Mouse (Mus musculus): ENCODE results near the gene Mzt1. TPM values are rescaled to one million over a fixed set of nuclear protein-coding genes. Genes with fewer than 3 reads are reported as not detected.
"Not testable (repeated sequence)": the region's sequence is repeated elsewhere in the genome, so short reads cannot be mapped to it uniquely, and the experiment has no call there.

The Mzt1 gene
- polyA plus RNA-seq, 1 experiment from 2014 or later = 66.6 TPM

- H3K4me2 ChIP-seq (ENCODE audit: low read depth, low read length) = peak overlapping the region; percentile 56
- H3K27me3 ChIP-seq (ENCODE audit: control insufficient read depth, insufficient read depth, low read length) = no peaks in the 10 kb centered on the region
- ATAC-seq (ENCODE audit: insufficient read depth, low FRiP score) = no peak
- H3K9ac ChIP-seq (ENCODE audit: low read length) = peak overlapping the region; percentile 93
- H3K9me3 ChIP-seq (replicated peaks; ENCODE audit: control insufficient read depth, low read length) = no peaks in the 10 kb centered on the region
- H3K27ac ChIP-seq (ENCODE audit: low read length) = no peak overlapping the region
- WGBS = 7% methylated on average over 5 of the region's 5 CpGs
- peak overlapping the region; percentile 99 for H3K4me3 ChIP-seq (replicated peaks; ENCODE audit: low read length)
- no peaks in the 10 kb centered on the region for H3K36me3 ChIP-seq (ENCODE audit: control insufficient read depth, insufficient read depth, low read length)
- H3K4me1 ChIP-seq (ENCODE audit: control insufficient read depth, insufficient read depth, low read length) = peaks cover 25% of the 10 kb centered on the region
These were observed 1.2 kb downstream of the Mzt1 start for GRCm38 (mm10) chr14:99044718-99045117.

- Histone ChIP-seq H3K9ac (ENCODE audit: low read length) (peak overlapping the region; percentile 39; the same call in 1 of the 2 replicates), H3K4me1 (ENCODE audit: control insufficient read depth, insufficient read depth, low read length) (peaks cover 25% of the 10 kb centered on the region), H3K27ac (ENCODE audit: low read length) (no peak overlapping the region), H3K4me2 (ENCODE audit: low read depth, low read length) (peak overlapping the region; percentile 56), H3K9me3 (replicated peaks; ENCODE audit: control insufficient read depth, low read length) (no peaks in the 10 kb centered on the region), H3K36me3 (ENCODE audit: control insufficient read depth, insufficient read depth, low read length) (peaks cover 1% of the 10 kb centered on the region; the same call in 1 of the 2 replicates), H3K4me3 (replicated peaks; ENCODE audit: low read length) (peak overlapping the region; percentile 99), H3K27me3 (ENCODE audit: control insufficient read depth, insufficient read depth, low read length) (no peaks in the 10 kb centered on the region)
- WGBS = 39% methylated on average over 10 of the region's 10 CpGs
- ATAC-seq (ENCODE audit: insufficient read depth, low FRiP score) = no peak
These were observed 1.8 kb downstream of the Mzt1 start for GRCm38 (mm10) chr14:99044096-99044495.

- Histone ChIP-seq H3K9ac (ENCODE audit: low read length) (no peak overlapping the region), H3K4me1 (ENCODE audit: control insufficient read depth, insufficient read depth, low read length) (peaks cover 20% of the 10 kb centered on the region), H3K4me2 (ENCODE audit: low read depth, low read length) (no peak overlapping the region), H3K27me3 (ENCODE audit: control insufficient read depth, insufficient read depth, low read length) (no peaks in the 10 kb centered on the region), H3K4me3 (replicated peaks; ENCODE audit: low read length) (no peak overlapping the region), H3K9me3 (replicated peaks; ENCODE audit: control insufficient read depth, low read length) (no peaks in the 10 kb centered on the region), H3K36me3 (ENCODE audit: control insufficient read depth, insufficient read depth, low read length) (peaks cover 3% of the 10 kb centered on the region; the same call in 1 of the 2 replicates), H3K27ac (ENCODE audit: low read length) (no peak overlapping the region)
- ATAC-seq (ENCODE audit: insufficient read depth, low FRiP score) = no peak
- 64% methylated on average over 1 of the region's 1 CpGs for WGBS
These were observed 2.4 kb downstream of the Mzt1 start for GRCm38 (mm10) chr14:99043499-99043898.

- no peak overlapping the region for H3K27ac ChIP-seq (ENCODE audit: low read length)
- no peaks in the 10 kb centered on the region for H3K27me3 ChIP-seq (ENCODE audit: control insufficient read depth, insufficient read depth, low read length)
- H3K9me3 ChIP-seq (replicated peaks; ENCODE audit: control insufficient read depth, low read length) = no peaks in the 10 kb centered on the region
- peaks cover 3% of the 10 kb centered on the region; the same call in 1 of the 2 replicates for H3K36me3 ChIP-seq (ENCODE audit: control insufficient read depth, insufficient read depth, low read length)
- H3K4me3 ChIP-seq (replicated peaks; ENCODE audit: low read length) = no peak overlapping the region
- H3K4me2 ChIP-seq (ENCODE audit: low read depth, low read length) = no peak overlapping the region
- no peak overlapping the region for H3K9ac ChIP-seq (ENCODE audit: low read length)
- WGBS = 69% methylated on average over 4 of the region's 4 CpGs
- peaks cover 17% of the 10 kb centered on the region for H3K4me1 ChIP-seq (ENCODE audit: control insufficient read depth, insufficient read depth, low read length)
- ATAC-seq (ENCODE audit: insufficient read depth, low FRiP score) = no peak
These were observed 4.5 kb downstream of the Mzt1 start for GRCm38 (mm10) chr14:99041416-99041815.

- 61% methylated on average over 5 of the region's 5 CpGs for WGBS
- not testable (repeated sequence) for H3K4me2 ChIP-seq (ENCODE audit: low read depth, low read length); ATAC-seq (ENCODE audit: insufficient read depth, low FRiP score)
These were observed 6.6 kb downstream of the Mzt1 start for GRCm38 (mm10) chr14:99039308-99039707.

GRCm38 (mm10) chr14:99037703-99038102, 8.2 kb downstream of the Mzt1 start:
- no peak overlapping the region for H3K9ac ChIP-seq (ENCODE audit: low read length)
- peak; percentile 79; the same call in 1 of the 2 replicates for ATAC-seq (ENCODE audit: insufficient read depth, low FRiP score)
- H3K36me3 ChIP-seq (ENCODE audit: control insufficient read depth, insufficient read depth, low read length) = peaks cover 12% of the 10 kb centered on the region; the same call in 1 of the 2 replicates
- H3K27me3 ChIP-seq (ENCODE audit: control insufficient read depth, insufficient read depth, low read length) = no peaks in the 10 kb centered on the region
- H3K4me1 ChIP-seq (ENCODE audit: control insufficient read depth, insufficient read depth, low read length) = peaks cover 5% of the 10 kb centered on the region
- no peak overlapping the region for H3K27ac ChIP-seq (ENCODE audit: low read length)
- no peak overlapping the region for H3K4me3 ChIP-seq (replicated peaks; ENCODE audit: low read length)
- no peak overlapping the region for H3K4me2 ChIP-seq (ENCODE audit: low read depth, low read length)
- no peaks in the 10 kb centered on the region for H3K9me3 ChIP-seq (replicated peaks; ENCODE audit: control insufficient read depth, low read length)
- 82% methylated on average over 2 of the region's 2 CpGs for WGBS

More at GRCm38 (mm10) chr14:99039308-99039707, 6.6 kb downstream of the Mzt1 start:
- peaks cover 12% of the 10 kb centered on the region for H3K4me1 ChIP-seq (ENCODE audit: control insufficient read depth, insufficient read depth, low read length)
- H3K27me3 ChIP-seq (ENCODE audit: control insufficient read depth, insufficient read depth, low read length); H3K9me3 ChIP-seq (replicated peaks; ENCODE audit: control insufficient read depth, low read length); H3K4me3 ChIP-seq (replicated peaks; ENCODE audit: low read length); H3K36me3 ChIP-seq (ENCODE audit: control insufficient read depth, insufficient read depth, low read length); H3K27ac ChIP-seq (ENCODE audit: low read length); H3K9ac ChIP-seq (ENCODE audit: low read length): not testable (repeated sequence)

- H3K36me3 ChIP-seq (ENCODE audit: control insufficient read depth, insufficient read depth, low read length) = peaks cover 12% of the 10 kb centered on the region
- WGBS = 59% methylated on average over 4 of the region's 4 CpGs
- no peak overlapping the region for H3K4me3 ChIP-seq (replicated peaks; ENCODE audit: low read length)
- no peaks in the 10 kb centered on the region for H3K27me3 ChIP-seq (ENCODE audit: control insufficient read depth, insufficient read depth, low read length)
- ATAC-seq (ENCODE audit: insufficient read depth, low FRiP score) = no peak
- H3K4me1 ChIP-seq (ENCODE audit: control insufficient read depth, insufficient read depth, low read length) = no peaks in the 10 kb centered on the region
- H3K9ac ChIP-seq (ENCODE audit: low read length) = no peak overlapping the region
- H3K4me2 ChIP-seq (ENCODE audit: low read depth, low read length) = no peak overlapping the region
- no peaks in the 10 kb centered on the region for H3K9me3 ChIP-seq (replicated peaks; ENCODE audit: control insufficient read depth, low read length)
- no peak overlapping the region for H3K27ac ChIP-seq (ENCODE audit: low read length)
These were observed 9.9 kb downstream of the Mzt1 start for GRCm38 (mm10) chr14:99036039-99036438.

- H3K4me1 ChIP-seq (ENCODE audit: control insufficient read depth, insufficient read depth, low read length); ATAC-seq (ENCODE audit: insufficient read depth, low FRiP score); H3K4me3 ChIP-seq (replicated peaks; ENCODE audit: low read length); H3K4me2 ChIP-seq (ENCODE audit: low read depth, low read length); H3K27ac ChIP-seq (ENCODE audit: low read length); H3K9ac ChIP-seq (ENCODE audit: low read length); H3K9me3 ChIP-seq (replicated peaks; ENCODE audit: control insufficient read depth, low read length); H3K27me3 ChIP-seq (ENCODE audit: control insufficient read depth, insufficient read depth, low read length): not testable (repeated sequence)
- WGBS = 92% methylated on average over 8 of the region's 8 CpGs
- peaks cover 12% of the 10 kb centered on the region for H3K36me3 ChIP-seq (ENCODE audit: control insufficient read depth, insufficient read depth, low read length)
These were observed 11.1 kb downstream of the Mzt1 start for GRCm38 (mm10) chr14:99034851-99035250.

GRCm38 (mm10) chr14:99032596-99032995, 13.3 kb downstream of the Mzt1 start:
- no peak for ATAC-seq (ENCODE audit: insufficient read depth, low FRiP score)
- 75% methylated on average over 5 of the region's 5 CpGs for WGBS
- Histone ChIP-seq H3K4me2 (ENCODE audit: low read depth, low read length) (no peak overlapping the region), H3K36me3 (ENCODE audit: control insufficient read depth, insufficient read depth, low read length) (peaks cover 9% of the 10 kb centered on the region), H3K27me3 (ENCODE audit: control insufficient read depth, insufficient read depth, low read length) (no peaks in the 10 kb centered on the region), H3K9ac (ENCODE audit: low read length) (no peak overlapping the region), H3K4me3 (replicated peaks; ENCODE audit: low read length) (no peak overlapping the region), H3K9me3 (replicated peaks; ENCODE audit: control insufficient read depth, low read length) (no peaks in the 10 kb centered on the region), H3K27ac (ENCODE audit: low read length) (no peak overlapping the region), H3K4me1 (ENCODE audit: control insufficient read depth, insufficient read depth, low read length) (no peaks in the 10 kb centered on the region)

Measured in stomach, embryonic 16.5 days (tissue).